Mouse (Mus musculus) midbrain, embryonic 16.5 days (tissue): Measurements from ENCODE around the gene Gm37240. TPM values are rescaled to one million over a fixed set of nuclear protein-coding genes. Genes with fewer than 3 reads are reported as not detected.

Experiments
- ATAC-seq: fragments of 200-750 bp; cut with Nextera tagmentation; 2 replicates; pipeline ENCODE4 v1.8.0; 2017; ENCODE audit warnings: moderate TSS enrichment
- H3K27ac ChIP-seq: fragments of 300-500 bp; sonication (generic); 2 replicates; pipeline ENCODE4 v1.5.1; 2014; ENCODE audit warnings: mild to moderate bottlenecking, low read length, mixed read lengths
- H3K27me3 ChIP-seq: fragments of 300-500 bp; sonication (generic); 2 replicates; pipeline ENCODE4 v1.6.1; 2014; ENCODE audit warnings: low read depth, low read length, mixed read lengths; ENCODE audit not compliant: control insufficient read depth, insufficient read depth
- H3K36me3 ChIP-seq: fragments of 300-500 bp; sonication (generic); 2 replicates; pipeline ENCODE4 v1.6.1; 2014; ENCODE audit warnings: mild to moderate bottlenecking, low read length, moderate library complexity, mixed read lengths; ENCODE audit not compliant: control insufficient read depth, insufficient read depth
- H3K4me1 ChIP-seq: fragments of 300-500 bp; sonication (generic); 2 replicates; pipeline ENCODE4 v1.6.1; 2014; ENCODE audit warnings: mild to moderate bottlenecking, low read length, mixed read lengths; ENCODE audit not compliant: control insufficient read depth, insufficient read depth
- H3K4me2 ChIP-seq: fragments of 300-500 bp; sonication (generic); 2 replicates; pipeline ENCODE4 v1.6.1; 2014; ENCODE audit warnings: mild to moderate bottlenecking, low read length, mixed read lengths
- H3K4me3 ChIP-seq: fragments of 300-500 bp; sonication (generic); 2 replicates; pipeline ENCODE4 v1.5.1; 2014; ENCODE audit warnings: low read depth, mild to moderate bottlenecking, low read length, moderate library complexity, mixed read lengths
- H3K9ac ChIP-seq: fragments of 300-500 bp; sonication (generic); 2 replicates; pipeline ENCODE4 v1.6.1; 2014; ENCODE audit warnings: low read depth, low read length, mixed read lengths
- H3K9me3 ChIP-seq: fragments of 300-500 bp; sonication (generic); replicated peaks from 2 replicates; pipeline ENCODE4 v1.6.1; 2014; ENCODE audit warnings: mild to moderate bottlenecking, low read length, mixed read lengths; ENCODE audit not compliant: control insufficient read depth, poor library complexity, severe bottlenecking
- WGBS: fragments of 180-500 bp; shearing (Covaris S2); extraction: QIAGEN DNeasy Blood & Tissue Kit; methylation state at CpG from one replicate; pipeline ENCODE4 v1.1.7; 2014; 5-methylcytosine and 5-hydroxymethylcytosine counted together
- polyA plus RNA-seq: library from polyadenylated mRNA; unstranded; fragments of >200 nt; fragmentation: Nextera tagmentation; extraction: Ambion mirVana; gene quantifications from 2 replicates; pipeline ENCODE4 v1.2.1, GENCODE M21; 2015

Gm37240 gene
- polyA plus RNA-seq, 1 experiment from 2014 or later, result 0.26 TPM

DNA sequence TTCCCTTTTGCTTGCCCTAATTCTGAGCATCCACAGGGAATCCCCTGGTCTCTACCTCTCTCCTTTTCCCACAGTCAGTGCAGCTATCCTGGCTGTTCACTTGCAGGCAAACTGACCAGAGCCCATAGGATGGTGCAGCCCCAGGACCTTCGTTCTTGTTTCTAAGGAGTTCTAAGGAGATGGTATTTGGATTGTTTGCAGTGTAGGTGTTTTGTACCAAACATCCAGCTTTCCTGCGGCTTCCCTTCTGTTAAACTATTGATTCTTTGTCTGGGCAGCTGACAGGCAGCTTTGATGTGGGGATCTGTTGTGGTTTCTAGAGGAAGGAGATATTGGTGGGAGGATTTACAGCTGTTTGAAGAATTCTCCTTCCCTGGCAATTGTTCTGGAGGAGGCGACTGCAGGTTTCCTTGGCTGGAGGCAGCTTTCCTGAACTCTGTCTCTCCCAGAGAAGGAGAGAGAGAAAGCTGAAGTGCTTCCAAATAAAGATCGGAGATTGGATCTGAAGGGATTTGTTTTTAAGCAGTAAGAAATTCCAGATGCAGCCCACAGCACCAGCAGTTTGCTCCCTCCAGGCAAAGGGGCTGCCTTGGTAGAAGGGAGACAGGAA is 573.6 kb downstream of the Gm37240 start:
- peak overlapping the region; percentile 41; the same call in 1 of the 2 replicates for H3K27ac ChIP-seq
- no peaks in the 10 kb centered on the region for H3K27me3 ChIP-seq
- H3K4me2 ChIP-seq, result no peak overlapping the region
- ATAC-seq, result no peak
- H3K9me3 ChIP-seq, result no peaks in the 10 kb centered on the region
- no peaks in the 10 kb centered on the region for H3K36me3 ChIP-seq
- H3K4me3 ChIP-seq, result no peak overlapping the region
- H3K4me1 ChIP-seq, result peaks cover 6% of the 10 kb centered on the region
- H3K9ac ChIP-seq, result no peak overlapping the region
- 5% methylated on average over 4 of the region's 4 CpGs for WGBS

DNA sequence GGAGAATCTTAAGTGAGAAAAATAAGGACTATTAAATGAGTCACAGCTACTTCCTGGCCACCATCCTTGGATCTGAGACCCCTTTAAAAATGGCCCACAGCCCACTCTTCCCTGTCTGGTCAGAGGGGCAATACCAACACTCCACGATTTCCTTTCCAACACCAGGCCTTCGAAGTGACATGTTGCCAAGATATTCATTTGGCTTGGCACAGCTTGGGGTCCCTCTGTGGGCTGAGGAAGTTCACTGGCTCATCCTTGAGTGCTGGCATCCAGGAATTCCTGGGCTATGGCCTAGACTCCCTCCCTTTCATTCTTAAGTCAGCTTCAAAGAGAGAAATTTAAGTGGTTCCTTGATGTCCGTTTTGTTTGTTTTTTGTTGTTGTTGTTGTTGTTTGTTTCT is 576.1 kb downstream of the Gm37240 start:
- Histone ChIP-seq H3K4me3 (no peak overlapping the region), H3K9me3 (no peaks in the 10 kb centered on the region), H3K36me3 (no peaks in the 10 kb centered on the region), H3K27me3 (no peaks in the 10 kb centered on the region), H3K27ac (no peak overlapping the region), H3K4me1 (peaks cover 6% of the 10 kb centered on the region), H3K4me2 (no peak overlapping the region), H3K9ac (no peak overlapping the region)
- WGBS, result 93% methylated on average over 3 of the region's 3 CpGs
- no peak for ATAC-seq

DNA sequence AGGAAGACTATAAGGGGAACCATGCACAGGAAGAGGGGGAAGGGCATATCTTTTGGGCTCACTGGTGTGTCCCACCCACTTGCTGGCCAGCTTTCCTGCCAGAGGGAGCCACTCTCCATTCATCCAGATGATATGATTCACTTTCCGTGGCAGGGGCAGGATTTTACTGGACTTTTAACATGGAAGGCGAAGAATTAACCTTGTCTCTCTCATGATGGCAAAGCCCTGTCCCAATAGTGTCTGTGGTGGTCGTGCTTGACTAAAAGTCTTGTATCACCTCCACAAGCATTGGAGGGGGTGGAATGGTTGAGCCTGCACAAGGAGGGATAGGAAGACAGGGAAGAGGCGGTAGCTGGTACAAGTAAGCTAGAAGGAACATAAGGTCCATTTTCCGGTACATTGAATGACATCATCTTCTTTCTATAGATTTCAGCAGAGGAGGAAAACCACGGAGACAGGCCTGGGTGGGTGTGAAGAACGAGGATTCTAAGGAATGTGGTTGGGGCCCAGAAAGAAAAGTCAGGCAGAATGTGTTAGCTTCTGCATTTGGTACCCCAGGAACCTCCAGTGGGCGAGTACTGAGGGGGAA is 576.8 kb downstream of the Gm37240 start:
- H3K36me3 ChIP-seq, result no peaks in the 10 kb centered on the region
- WGBS, result 84% methylated on average over 8 of the region's 8 CpGs
- no peak overlapping the region for H3K9ac ChIP-seq
- H3K4me1 ChIP-seq, result peaks cover 6% of the 10 kb centered on the region
- H3K27me3 ChIP-seq, result no peaks in the 10 kb centered on the region
- H3K9me3 ChIP-seq, result no peaks in the 10 kb centered on the region
- no peak overlapping the region for H3K4me2 ChIP-seq
- H3K4me3 ChIP-seq, result no peak overlapping the region
- no peak for ATAC-seq
- H3K27ac ChIP-seq, result no peak overlapping the region

DNA sequence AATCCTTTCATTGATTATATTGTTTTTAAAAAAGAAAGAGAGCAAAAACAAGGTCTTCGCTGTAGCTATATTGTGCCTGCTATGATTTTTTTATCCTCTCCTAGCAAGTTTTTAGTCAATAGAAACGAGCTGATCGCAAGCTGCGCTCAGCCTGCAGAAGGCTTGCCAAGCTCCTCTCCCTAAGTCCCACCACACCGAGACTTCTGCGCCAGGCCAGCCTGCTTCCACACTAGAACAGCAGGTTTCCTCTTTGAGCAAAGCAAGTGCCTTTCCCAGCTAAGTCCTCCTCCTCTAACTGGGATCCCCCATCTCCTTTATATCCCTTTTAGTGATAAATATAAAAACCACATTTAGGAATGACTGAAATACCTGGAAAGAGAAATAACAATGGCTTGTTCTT is 578.1 kb downstream of the Gm37240 start:
- Histone ChIP-seq H3K9ac (no peak overlapping the region), H3K36me3 (no peaks in the 10 kb centered on the region), H3K4me2 (no peak overlapping the region), H3K27ac (no peak overlapping the region), H3K27me3 (no peaks in the 10 kb centered on the region), H3K9me3 (no peaks in the 10 kb centered on the region), H3K4me3 (no peak overlapping the region), H3K4me1 (peaks cover 6% of the 10 kb centered on the region)
- no peak for ATAC-seq
- WGBS, result 77% methylated on average over 6 of the region's 6 CpGs

DNA sequence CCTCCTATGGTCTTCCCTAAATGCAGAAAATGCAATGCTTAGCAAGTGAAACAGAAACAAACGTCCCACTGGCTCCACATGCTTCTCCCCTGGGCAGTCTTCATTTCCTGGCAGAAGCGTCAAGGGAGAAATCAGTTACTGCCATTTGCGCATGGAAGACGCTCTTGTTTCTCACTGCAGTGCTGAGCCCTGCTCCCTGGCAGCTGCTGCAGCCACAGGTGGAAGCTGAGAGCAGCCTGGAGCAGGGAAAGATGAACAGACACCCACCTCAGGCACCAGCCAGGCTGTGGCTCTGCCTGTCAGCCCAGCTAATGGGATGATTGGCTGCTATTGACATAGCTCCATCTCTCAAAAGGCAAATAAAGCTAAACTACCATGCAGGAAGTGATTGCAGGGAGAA is 578.6 kb downstream of the Gm37240 start:
- Histone ChIP-seq H3K27ac (no peak overlapping the region), H3K9ac (no peak overlapping the region), H3K4me2 (0 out of 2 replicates have a peak overlapping the region, but pooled peaks have one; percentile 5), H3K4me1 (peaks cover 3% of the 10 kb centered on the region), H3K9me3 (no peaks in the 10 kb centered on the region), H3K27me3 (no peaks in the 10 kb centered on the region), H3K36me3 (no peaks in the 10 kb centered on the region), H3K4me3 (no peak overlapping the region)
- 70% methylated on average over 4 of the region's 4 CpGs for WGBS
- no peak for ATAC-seq

DNA sequence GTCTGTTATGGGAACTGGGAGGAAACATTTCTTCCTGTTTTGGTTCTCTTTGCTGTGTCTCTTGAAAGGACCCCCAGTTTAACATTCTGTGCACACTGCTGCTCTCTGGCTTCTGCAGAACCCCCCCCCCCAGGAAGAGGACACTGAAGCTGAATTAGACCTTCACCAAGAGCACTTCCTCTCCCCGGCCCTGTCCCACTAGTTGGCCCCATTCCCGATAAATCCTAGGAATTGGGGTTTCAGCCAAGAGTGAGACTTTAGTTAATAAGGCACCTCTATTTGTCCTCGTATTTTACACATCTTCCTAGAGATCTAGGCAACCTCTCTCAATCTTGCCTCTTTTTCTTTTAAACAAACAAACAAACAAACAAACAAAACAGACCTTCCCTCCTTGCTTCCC is 585.5 kb downstream of the Gm37240 start:
- H3K27ac ChIP-seq, result no peak overlapping the region
- H3K9me3 ChIP-seq, result peaks cover 1% of the 10 kb centered on the region; the same call in 1 of the 2 replicates
- ATAC-seq, result no peak
- WGBS, result 82% methylated on average over 3 of the region's 3 CpGs
- H3K4me1 ChIP-seq, result no peaks in the 10 kb centered on the region
- H3K27me3 ChIP-seq, result no peaks in the 10 kb centered on the region
- no peak overlapping the region for H3K4me3 ChIP-seq
- no peak overlapping the region for H3K4me2 ChIP-seq
- H3K36me3 ChIP-seq, result no peaks in the 10 kb centered on the region
- no peak overlapping the region for H3K9ac ChIP-seq

DNA sequence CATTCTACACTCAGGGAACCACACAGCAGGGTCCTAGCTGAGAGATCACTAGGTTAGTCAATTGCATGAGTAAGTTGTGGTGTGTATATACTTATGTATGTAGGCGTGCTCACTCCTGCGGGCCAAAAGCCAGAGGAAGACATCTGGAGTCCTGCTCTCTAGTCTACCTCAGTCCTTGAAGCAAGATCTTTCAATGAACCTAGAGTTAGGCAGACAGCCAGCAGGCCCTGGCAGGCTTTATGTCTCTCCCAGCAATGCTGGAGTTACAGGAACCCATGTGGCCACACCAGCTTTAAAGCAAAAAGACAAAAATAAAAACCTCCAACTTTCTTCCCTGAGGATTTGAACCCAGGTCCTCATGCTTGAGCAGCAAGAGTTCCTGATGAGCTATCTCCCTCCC is 586.0 kb downstream of the Gm37240 start:
- Histone ChIP-seq H3K27ac (no peak overlapping the region), H3K9ac (no peak overlapping the region), H3K9me3 (peaks cover 5% of the 10 kb centered on the region; the same call in 1 of the 2 replicates), H3K4me1 (no peaks in the 10 kb centered on the region), H3K36me3 (no peaks in the 10 kb centered on the region), H3K4me2 (no peak overlapping the region), H3K4me3 (no peak overlapping the region), H3K27me3 (no peaks in the 10 kb centered on the region)
- ATAC-seq, result no peak
- WGBS, result 95% methylated on average over 2 of the region's 2 CpGs

DNA sequence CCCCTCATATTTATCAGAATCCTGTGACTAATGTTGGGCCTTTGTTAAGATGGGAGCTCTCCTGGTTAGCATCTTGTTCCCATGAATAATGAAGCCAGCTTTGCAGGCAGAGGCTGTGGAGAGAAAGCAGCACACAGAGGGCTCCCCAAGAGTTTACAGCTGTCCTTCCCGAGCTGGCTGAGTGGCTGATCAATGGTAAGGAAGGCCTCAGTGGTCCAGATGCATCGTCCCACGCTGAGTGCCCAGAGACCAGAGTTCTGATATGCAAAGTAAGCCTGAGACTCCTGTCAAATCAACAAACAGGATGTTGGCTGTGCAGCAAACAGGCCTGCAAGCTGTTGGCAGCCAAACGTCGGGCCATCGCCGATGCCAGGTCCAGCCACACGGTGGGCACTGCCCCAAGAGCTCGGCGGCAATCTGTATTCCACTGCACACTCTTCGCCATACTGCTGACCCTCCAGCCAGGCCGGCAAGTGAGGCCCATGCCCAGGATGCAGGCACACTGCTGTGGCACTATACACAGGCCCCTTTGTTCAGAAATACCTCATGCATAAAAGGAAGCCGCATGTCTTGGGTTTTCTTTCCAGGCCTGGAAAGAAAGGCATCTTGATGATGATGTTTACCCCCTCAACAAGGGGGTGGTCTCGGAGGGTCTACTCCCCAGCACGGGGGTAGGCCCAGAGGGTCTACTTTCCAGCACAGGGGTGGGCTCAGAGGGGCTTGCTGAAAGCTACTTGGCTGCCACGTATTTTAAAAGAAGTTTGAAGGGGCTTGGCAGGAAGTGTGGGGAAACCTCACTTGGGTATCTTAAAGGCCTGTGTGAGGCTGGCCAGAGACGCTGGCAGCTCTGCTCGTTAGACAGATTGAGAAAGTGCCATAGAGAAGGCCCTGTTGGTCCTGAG is 587.4 kb downstream of the Gm37240 start:
- no peak overlapping the region for H3K4me2 ChIP-seq
- WGBS, result 55% methylated on average over 18 of the region's 18 CpGs
- H3K27me3 ChIP-seq, result no peaks in the 10 kb centered on the region
- no peaks in the 10 kb centered on the region for H3K36me3 ChIP-seq
- peak; percentile 98 for ATAC-seq
- H3K4me1 ChIP-seq, result no peaks in the 10 kb centered on the region
- H3K9ac ChIP-seq, result no peak overlapping the region
- H3K27ac ChIP-seq, result peak overlapping the region; percentile 26; the same call in 1 of the 2 replicates
- no peak overlapping the region for H3K4me3 ChIP-seq
- peaks cover 8% of the 10 kb centered on the region; the same call in 1 of the 2 replicates for H3K9me3 ChIP-seq

DNA sequence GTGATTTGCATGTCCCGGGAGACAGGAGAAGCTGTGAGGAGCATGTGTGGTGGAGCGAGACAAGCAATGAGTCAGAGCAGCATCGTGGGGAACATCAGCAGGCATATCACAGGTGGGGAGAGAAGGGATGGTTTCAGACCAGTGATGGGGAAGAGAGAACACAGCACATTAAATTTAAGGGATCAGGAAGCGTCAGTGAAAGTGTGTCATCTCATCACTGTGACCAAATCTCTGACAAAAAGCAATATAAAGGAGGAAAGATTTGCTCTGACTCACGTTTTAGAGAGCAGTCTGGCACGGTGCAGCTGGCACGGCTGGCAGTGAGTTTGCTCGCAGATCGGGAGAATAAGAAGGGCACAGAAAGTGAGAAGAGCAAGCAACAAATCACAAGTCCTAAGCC is 592.1 kb downstream of the Gm37240 start:
- peaks cover 8% of the 10 kb centered on the region; the same call in 1 of the 2 replicates for H3K9me3 ChIP-seq
- no peak overlapping the region for H3K27ac ChIP-seq
- no peaks in the 10 kb centered on the region for H3K4me1 ChIP-seq
- ATAC-seq, result no peak
- H3K4me2 ChIP-seq, result no peak overlapping the region
- 86% methylated on average over 9 of the region's 9 CpGs for WGBS
- H3K9ac ChIP-seq, result no peak overlapping the region
- H3K27me3 ChIP-seq, result no peaks in the 10 kb centered on the region
- H3K4me3 ChIP-seq, result no peak overlapping the region
- no peaks in the 10 kb centered on the region for H3K36me3 ChIP-seq
